Mouse (Mus musculus): Measurements from ENCODE around the gene Wdr82.

DNA sequence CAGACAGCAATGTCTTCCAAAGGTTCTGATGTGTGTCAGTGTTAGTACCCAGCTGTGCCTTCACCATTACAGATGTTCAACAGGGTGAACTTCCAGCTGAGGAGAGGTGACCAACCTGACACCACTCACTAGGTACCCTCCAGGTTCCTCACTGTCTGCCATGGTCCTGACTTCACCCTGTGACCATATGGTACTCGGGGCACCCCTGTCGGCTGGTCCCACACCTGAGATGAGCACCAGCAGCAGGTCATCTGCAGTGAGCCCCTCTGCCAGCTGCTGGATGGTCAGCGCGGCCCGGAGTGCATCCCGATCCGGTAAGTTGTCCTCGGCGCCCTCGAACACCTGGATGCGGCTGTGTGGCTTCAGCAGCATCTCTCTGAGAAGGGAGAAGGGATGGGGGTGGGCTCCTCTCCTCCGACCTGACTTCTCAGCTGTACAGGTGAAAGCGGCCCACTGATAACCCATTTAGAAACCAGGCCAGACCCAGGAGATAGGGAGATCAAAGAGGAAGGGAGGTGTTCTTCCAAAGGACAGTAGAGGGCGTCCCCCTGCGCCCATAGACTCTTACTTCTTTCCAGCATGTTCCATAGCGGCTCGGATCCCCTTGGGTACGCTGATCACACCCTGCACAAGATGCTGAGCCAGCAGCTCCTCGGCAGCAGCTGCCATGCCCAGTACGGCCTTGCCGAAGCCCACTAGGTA is 13.7 kb upstream of the Wdr82 start:
- TF ChIP-seq CTCF (conservative IDR thresholded peaks at IDR 0.05 in 1 of 2, IDR thresholded peaks at IDR 0.05 in 1 of 2; ENCODE audit: low read depth in 2 of 2, low read length in 2 of 2) = peak in 1 of 2 experiments; percentile 29; a peak in 2 of 4 replicates
- no peak for TF ChIP-seq POLR2A (IDR thresholded peaks at IDR 0.05; ENCODE audit: low read depth, low read length)
- TF ChIP-seq KAT2A (IDR thresholded peaks at IDR 0.05; ENCODE audit: insufficient replicate concordance, low read length) = no peak
- no peak for TF ChIP-seq ZNF384 (IDR thresholded peaks at IDR 0.05; ENCODE audit: low read depth, low read length)
